Mouse (Mus musculus) limb, embryonic 11.5 days (tissue): ENCODE data around the gene Lce1m. TPM values are rescaled to one million over a fixed set of nuclear protein-coding genes. Genes with fewer than 3 reads are reported as not detected.

Experiments
- ATAC-seq: fragments of 200-750 bp; cut with Nextera tagmentation; 2 replicates; pipeline ENCODE4 v1.8.0; 2017; ENCODE audit warnings: low read depth; ENCODE audit not compliant: insufficient number of reproducible peaks, low FRiP score, low TSS enrichment
- DNase-seq: peaks from one replicate; pipeline ENCODE4 v3.0.0-alpha.2; 2015; ENCODE audit warnings: low spot score
- H3K27ac ChIP-seq: fragments of 300-500 bp; sonication (generic); replicated peaks from 2 replicates; pipeline ENCODE4 v1.5.1; 2014; ENCODE audit warnings: low read depth, mild to moderate bottlenecking, low read length
- H3K27me3 ChIP-seq: fragments of 300-500 bp; sonication (generic); 2 replicates; pipeline ENCODE4 v1.6.1; 2014; ENCODE audit warnings: mild to moderate bottlenecking, low read length, mixed read lengths; ENCODE audit not compliant: control insufficient read depth, insufficient read depth
- H3K36me3 ChIP-seq: fragments of 300-500 bp; sonication (generic); 2 replicates; pipeline ENCODE4 v1.6.1; 2014; ENCODE audit warnings: mild to moderate bottlenecking, low read length, moderate library complexity, mixed read lengths; ENCODE audit not compliant: control insufficient read depth, insufficient read depth
- H3K4me1 ChIP-seq: fragments of 300-500 bp; sonication (generic); 2 replicates; pipeline ENCODE4 v1.6.1; 2014; ENCODE audit warnings: low read length, mixed read lengths; ENCODE audit not compliant: control insufficient read depth, insufficient read depth
- H3K4me2 ChIP-seq: fragments of 300-500 bp; sonication (generic); 2 replicates; pipeline ENCODE4 v1.6.1; 2014; ENCODE audit warnings: low read depth, mild to moderate bottlenecking, moderate library complexity; ENCODE audit not compliant: severe bottlenecking
- H3K4me3 ChIP-seq: fragments of 300-500 bp; sonication (generic); 2 replicates; pipeline ENCODE4 v1.5.1; 2014; ENCODE audit warnings: low read depth, low read length
- H3K9ac ChIP-seq: fragments of 300-500 bp; sonication (generic); 2 replicates; pipeline ENCODE4 v1.6.1; 2014; ENCODE audit warnings: mild to moderate bottlenecking, low read length
- H3K9me3 ChIP-seq: fragments of 300-500 bp; sonication (generic); 2 replicates; pipeline ENCODE4 v1.6.1; 2016; ENCODE audit warnings: low read length; ENCODE audit not compliant: control insufficient read depth
- WGBS: fragments of 180-500 bp; shearing (Covaris S2); extraction: QIAGEN DNeasy Blood & Tissue Kit; methylation state at CpG from one replicate; pipeline ENCODE4 v1.1.7; 2014; 5-methylcytosine and 5-hydroxymethylcytosine counted together
- polyA plus RNA-seq: library from polyadenylated mRNA; unstranded; fragments of >200 nt; fragmentation: Nextera tagmentation; extraction: Ambion mirVana; gene quantifications from 2 replicates; pipeline ENCODE4 v1.2.1, GENCODE M21; 2014

The Lce1m gene
- polyA plus RNA-seq, 1 experiment from 2014 or later: not detected

- Histone ChIP-seq H3K9me3 (no peaks in the 10 kb centered on the region), H3K9ac (peak within 1 kb of the TSS; percentile 65), H3K4me3 (peak within 1 kb of the TSS; percentile 32), H3K36me3 (no peaks in the 10 kb centered on the region), H3K27ac (0 out of 2 replicates have a peak within 1 kb of the TSS, but pooled peaks have one; percentile 10), H3K4me2 (peak within 1 kb of the TSS; percentile 54), H3K4me1 (no peaks in the 10 kb centered on the region), H3K27me3 (no peaks in the 10 kb centered on the region)
- DNase-seq: no peak
- 53% methylated on average over 4 of the region's 4 CpGs for WGBS
- ATAC-seq: no peak
Observed at GRCm38 (mm10) chr3:93015460-93016104, 3.3 kb downstream of the Lce1m start, which contains the start of gene Crct1. Gene Crct1 (minus strand): TSS chr3:93015687.

GRCm38 (mm10) chr3:93014871-93015270 is 4.0 kb downstream of the Lce1m start:
- no peaks in the 10 kb centered on the region for H3K4me1 ChIP-seq
- H3K4me2 ChIP-seq: peak overlapping the region; percentile 54
- H3K9me3 ChIP-seq: no peaks in the 10 kb centered on the region
- WGBS: 37% methylated on average over 5 of the region's 5 CpGs
- peak overlapping the region; percentile 65 for H3K9ac ChIP-seq
- peak overlapping the region; percentile 32 for H3K4me3 ChIP-seq
- no peak for DNase-seq
- H3K36me3 ChIP-seq: no peaks in the 10 kb centered on the region
- no peak overlapping the region for H3K27ac ChIP-seq
- no peaks in the 10 kb centered on the region for H3K27me3 ChIP-seq
- no peak for ATAC-seq

DNA sequence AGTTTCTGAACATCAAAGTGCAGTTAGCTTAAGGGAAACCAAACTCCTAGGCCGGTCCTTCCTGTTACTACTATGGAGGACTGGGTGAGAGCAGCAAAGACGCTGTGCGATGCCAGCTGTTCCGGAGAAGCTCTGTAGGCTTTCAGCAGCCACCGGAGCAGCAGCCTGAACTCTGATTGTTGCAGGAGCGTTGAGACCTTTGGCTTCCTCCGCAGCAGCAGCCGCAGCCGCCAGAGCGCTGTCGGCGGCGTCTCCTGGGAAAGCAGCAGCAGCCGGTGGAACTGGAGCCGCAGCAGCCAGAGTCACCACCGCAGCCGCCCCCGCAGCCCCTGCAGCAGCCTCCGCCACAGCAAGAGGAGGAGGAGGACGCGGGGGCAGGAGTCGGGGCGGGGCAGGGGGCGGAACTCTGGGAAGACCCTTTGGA is 4.5 kb downstream of the Lce1m start:
- 0 out of 2 replicates have a peak overlapping the region, but pooled peaks have one; percentile 10 for H3K27ac ChIP-seq
- peak; percentile 79 for DNase-seq
- no peaks in the 10 kb centered on the region for H3K9me3 ChIP-seq
- no peaks in the 10 kb centered on the region for H3K36me3 ChIP-seq
- H3K27me3 ChIP-seq: no peaks in the 10 kb centered on the region
- H3K4me2 ChIP-seq: peak overlapping the region; percentile 54
- under 1% methylated on average over 24 of the region's 24 CpGs for WGBS
- H3K9ac ChIP-seq: peak overlapping the region; percentile 65
- H3K4me1 ChIP-seq: no peaks in the 10 kb centered on the region
- ATAC-seq: peak; percentile 86; the same call in 1 of the 2 replicates
- H3K4me3 ChIP-seq: peak overlapping the region; percentile 32

DNA sequence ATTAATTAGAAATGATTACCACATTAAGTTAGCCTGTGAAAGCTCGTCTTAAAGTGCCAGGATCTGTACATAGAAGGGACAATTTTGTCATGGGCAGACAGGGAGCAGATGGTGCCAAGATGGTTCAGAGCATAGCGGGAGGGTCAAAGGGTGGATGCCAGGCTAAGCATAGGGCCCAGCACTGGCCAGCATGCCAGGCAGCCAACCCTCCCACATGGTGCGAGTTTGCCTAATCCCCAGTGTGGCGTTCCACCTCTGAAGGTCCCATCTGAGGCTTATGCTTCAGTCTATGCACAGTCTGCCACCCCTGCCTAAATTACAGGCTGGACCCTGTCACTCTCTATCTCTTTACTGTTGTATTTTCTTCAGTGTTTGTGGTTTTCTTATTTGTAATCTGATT is 16.0 kb downstream of the Lce1m start:
- no peaks in the 10 kb centered on the region for H3K27me3 ChIP-seq
- no peaks in the 10 kb centered on the region for H3K9me3 ChIP-seq
- no peaks in the 10 kb centered on the region for H3K4me1 ChIP-seq
- no peak overlapping the region for H3K27ac ChIP-seq
- no peak overlapping the region for H3K4me3 ChIP-seq
- H3K4me2 ChIP-seq: no peak overlapping the region
- H3K36me3 ChIP-seq: no peaks in the 10 kb centered on the region
- ATAC-seq (no peak), DNase-seq (no peak)
- WGBS: 75% methylated on average over 4 of the region's 4 CpGs
- no peak overlapping the region for H3K9ac ChIP-seq

- Histone ChIP-seq H3K27me3 (no peaks in the 10 kb centered on the region), H3K9me3 (no peaks in the 10 kb centered on the region), H3K9ac (no peak overlapping the region), H3K36me3 (no peaks in the 10 kb centered on the region), H3K4me2 (no peak overlapping the region), H3K4me1 (no peaks in the 10 kb centered on the region), H3K4me3 (no peak overlapping the region), H3K27ac (no peak overlapping the region)
- no peak for DNase-seq
- WGBS: 87% methylated on average over 3 of the region's 3 CpGs
- no peak for ATAC-seq
Observed at GRCm38 (mm10) chr3:93000621-93001020, 18.2 kb downstream of the Lce1m start.

DNA sequence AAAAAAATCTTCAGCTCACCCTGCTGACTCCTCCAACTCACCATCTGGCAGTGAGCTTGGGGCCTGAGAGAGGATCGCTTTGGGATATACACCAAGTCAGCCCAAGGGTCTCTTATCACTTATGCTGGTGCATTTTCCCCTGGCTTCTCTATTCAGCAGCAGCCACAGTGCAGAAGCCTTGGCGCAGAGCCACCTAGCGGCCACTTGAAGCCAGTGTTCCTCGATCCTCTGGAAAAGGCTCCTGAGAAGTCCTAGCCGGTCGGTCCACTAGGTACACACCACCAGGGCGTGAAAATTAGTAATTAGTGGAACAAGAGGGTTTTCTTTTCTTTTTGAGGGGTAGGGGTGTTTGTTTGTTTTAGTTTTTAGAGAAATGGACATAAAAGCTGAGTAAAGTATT is 20.2 kb downstream of the Lce1m start:
- Histone ChIP-seq H3K9me3 (no peaks in the 10 kb centered on the region), H3K27me3 (no peaks in the 10 kb centered on the region), H3K36me3 (no peaks in the 10 kb centered on the region), H3K4me2 (no peak overlapping the region), H3K27ac (no peak overlapping the region), H3K9ac (no peak overlapping the region), H3K4me1 (no peaks in the 10 kb centered on the region), H3K4me3 (no peak overlapping the region)
- DNase-seq: peak; percentile 73
- 7% methylated on average over 7 of the region's 7 CpGs for WGBS
- ATAC-seq: 0 out of 2 replicates have a peak, but pooled peaks have one; percentile 68

- H3K9ac ChIP-seq: no peak within 1 kb of the TSS
- H3K9me3 ChIP-seq: no peaks in the 10 kb centered on the region
- DNase-seq: no peak
- no peak within 1 kb of the TSS for H3K4me2 ChIP-seq
- no peak for ATAC-seq
- no peaks in the 10 kb centered on the region for H3K36me3 ChIP-seq
- H3K4me3 ChIP-seq: no peak within 1 kb of the TSS
- no peak within 1 kb of the TSS for H3K27ac ChIP-seq
- H3K4me1 ChIP-seq: no peaks in the 10 kb centered on the region
- H3K27me3 ChIP-seq: no peaks in the 10 kb centered on the region
Observed at GRCm38 (mm10) chr3:92991926-92992325, 26.9 kb downstream of the Lce1m start, which contains the start of gene Lce3f. Gene Lce3f (plus strand): TSS chr3:92992226.

- Histone ChIP-seq H3K27ac (no peak overlapping the region), H3K36me3 (no peaks in the 10 kb centered on the region), H3K4me3 (no peak overlapping the region), H3K9me3 (no peaks in the 10 kb centered on the region), H3K27me3 (no peaks in the 10 kb centered on the region), H3K9ac (no peak overlapping the region), H3K4me2 (no peak overlapping the region), H3K4me1 (no peaks in the 10 kb centered on the region)
- DNase-seq (no peak), ATAC-seq (no peak)
- 84% methylated on average over 2 of the region's 2 CpGs for WGBS
Observed at GRCm38 (mm10) chr3:92978484-92978883, 40.4 kb downstream of the Lce1m start.
